19 mouse cellular contexts compared by ENCODE assay signal in the genomic region with DNA sequence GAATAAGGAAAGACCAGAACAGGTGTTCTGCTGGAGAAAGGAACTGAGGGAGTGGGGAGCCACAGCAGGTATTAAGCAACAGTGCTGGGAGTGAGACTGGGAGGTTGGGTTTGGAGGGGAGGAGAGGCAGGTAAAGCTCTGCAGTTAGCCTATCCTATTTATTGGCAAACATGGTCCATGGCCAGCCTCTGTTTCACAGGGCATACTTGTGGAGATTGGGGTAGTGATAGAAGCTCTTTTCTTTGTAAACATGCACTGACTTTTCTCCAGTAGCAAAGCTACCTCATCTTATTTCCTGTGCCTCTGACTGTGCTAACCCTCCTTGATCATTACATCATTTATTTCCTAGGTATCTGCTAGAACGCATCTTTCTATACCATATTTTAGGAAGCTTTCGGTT.
DNase-seq lines count a peak whose midpoint lies in the region; ATAC-seq and TF ChIP-seq lines count a peak whose summit lies in the region.
"Had no signal": no experiment of that assay in that cellular context is flagged by ENCODE, and none has a peak within 500 bp of the region (broad histone marks: within the 10 kb centered on the region; RNA-seq: fewer than 3 reads in every experiment).

No protein-coding gene starts in this region.

- no peak for ATAC-seq in midbrain, embryonic 11.5 days (ENCODE audit: low FRiP score)
- no peak for ATAC-seq in midbrain, postnatal 0 days (ENCODE audit: low FRiP score)
- peak; percentile 56 for ATAC-seq in erythroblast, adult 5-6 weeks (replicated peaks; ENCODE audit: low FRiP score, poor library complexity, severe bottlenecking)
- peak; percentile 62 for ATAC-seq in liver, embryonic 15.5 days (ENCODE audit: insufficient read depth)
- ATAC-seq: forebrain, embryonic 13.5 days; forebrain, postnatal 0 days had no signal

- WGBS in midbrain, embryonic 11.5 days: 92% methylated on average over 2 of the region's 2 CpGs
- WGBS in midbrain, postnatal 0 days: 89% methylated on average over 2 of the region's 2 CpGs
- WGBS in liver, embryonic 15.5 days (ENCODE audit: insufficient replicate concordance): 81% methylated on average over 2 of the region's 2 CpGs

- H3K27ac ChIP-seq in midbrain, embryonic 11.5 days (ENCODE audit: low read depth, low read length): no peak overlapping the region
- H3K27ac ChIP-seq in midbrain, postnatal 0 days (ENCODE audit: low read depth, low read length): no peak overlapping the region
- peak overlapping the region; percentile 84 for H3K27ac ChIP-seq in liver, embryonic 15.5 days (replicated peaks)
- H3K27ac ChIP-seq: embryonic facial prominence, embryonic 15.5 days; forebrain, embryonic 13.5 days; hindbrain, embryonic 10.5 days; hindbrain, embryonic 14.5 days had no signal

- no peaks in the 10 kb centered on the region for H3K36me3 ChIP-seq in midbrain, embryonic 11.5 days (ENCODE audit: control insufficient read depth, insufficient read depth, low read length)
- no peaks in the 10 kb centered on the region for H3K36me3 ChIP-seq in midbrain, postnatal 0 days (ENCODE audit: insufficient read depth, low read length)
- H3K36me3 ChIP-seq in liver, embryonic 15.5 days (replicated peaks): no peaks in the 10 kb centered on the region
- H3K36me3 ChIP-seq: embryonic facial prominence, embryonic 15.5 days; heart, embryonic 12.5 days; hindbrain, embryonic 10.5 days had no signal

- no peak for TF ChIP-seq CTCF in midbrain, postnatal 0 days (IDR thresholded peaks at IDR 0.05)

- no peak overlapping the region for H3K4me3 ChIP-seq in midbrain, embryonic 11.5 days (ENCODE audit: low read depth, low read length)
- H3K4me3 ChIP-seq in midbrain, postnatal 0 days (ENCODE audit: low read depth, low read length): no peak overlapping the region
- H3K4me3 ChIP-seq in liver, embryonic 15.5 days (replicated peaks): no peak overlapping the region
- H3K4me3 ChIP-seq: embryonic facial prominence, embryonic 15.5 days; forebrain, embryonic 13.5 days; heart, embryonic 12.5 days; hindbrain, embryonic 10.5 days had no signal

- no peak overlapping the region for H3K9ac ChIP-seq in midbrain, embryonic 11.5 days (ENCODE audit: low read length)
- H3K9ac ChIP-seq in midbrain, postnatal 0 days (replicated peaks; ENCODE audit: low read length, poor library complexity, severe bottlenecking): no peak overlapping the region
- no peak overlapping the region for H3K9ac ChIP-seq in liver, embryonic 15.5 days
- H3K9ac ChIP-seq: embryonic facial prominence, embryonic 15.5 days; forebrain, embryonic 13.5 days; forebrain, postnatal 0 days; heart, embryonic 12.5 days; hindbrain, embryonic 14.5 days had no signal

- peak; percentile 19 for DNase-seq in midbrain, embryonic 11.5 days (ENCODE audit: low spot score, missing footprints)
- DNase-seq in midbrain, postnatal 0 days (ENCODE audit: low spot score): no peak
- DNase-seq in left cerebral cortex, adult 11 months (ENCODE audit: low spot score): no peak
- DNase-seq in lung, postnatal 36 days: no peak
- DNase-seq in cerebellum, postnatal 4 days (ENCODE audit: low spot score in 2 of 2): no peak
- DNase-seq: adrenal gland, postnatal 14 days; cerebellum, adult 11-12 months; cerebellum, adult 9-10 months; cerebellum, postnatal 36 days; embryo, embryonic 11 days; forebrain, postnatal 0 days; gastrocnemius, postnatal 25 days had no signal

- no peak overlapping the region for H3K4me2 ChIP-seq in midbrain, embryonic 11.5 days
- H3K4me2 ChIP-seq in midbrain, postnatal 0 days (ENCODE audit: low read depth, low read length, poor library complexity, severe bottlenecking): no peak overlapping the region
- H3K4me2 ChIP-seq in liver, embryonic 15.5 days: peak overlapping the region; percentile 18; the same call in 1 of the 2 replicates
- H3K4me2 ChIP-seq: embryonic facial prominence, embryonic 15.5 days; forebrain, embryonic 13.5 days; heart, embryonic 12.5 days; hindbrain, embryonic 14.5 days had no signal

- H3K4me1 ChIP-seq in midbrain, embryonic 11.5 days (ENCODE audit: control insufficient read depth, insufficient read depth, low read length): no peaks in the 10 kb centered on the region
- H3K4me1 ChIP-seq in midbrain, postnatal 0 days (ENCODE audit: insufficient read depth, low read length): no peaks in the 10 kb centered on the region
- peaks cover 17% of the 10 kb centered on the region for H3K4me1 ChIP-seq in liver, embryonic 15.5 days (replicated peaks)
- H3K4me1 ChIP-seq: embryonic facial prominence, embryonic 15.5 days; forebrain, embryonic 13.5 days; heart, embryonic 12.5 days; hindbrain, embryonic 10.5 days had no signal

- no peaks in the 10 kb centered on the region for H3K9me3 ChIP-seq in midbrain, embryonic 11.5 days (ENCODE audit: control insufficient read depth, low read length)
- no peaks in the 10 kb centered on the region for H3K9me3 ChIP-seq in midbrain, postnatal 0 days (ENCODE audit: low read length)
- no peaks in the 10 kb centered on the region for H3K9me3 ChIP-seq in liver, embryonic 15.5 days (replicated peaks)
- H3K9me3 ChIP-seq: embryonic facial prominence, embryonic 15.5 days; forebrain, embryonic 13.5 days; heart, embryonic 12.5 days; hindbrain, embryonic 10.5 days had no signal

- H3K27me3 ChIP-seq in midbrain, embryonic 11.5 days (ENCODE audit: control insufficient read depth, insufficient read depth, low read length): no peaks in the 10 kb centered on the region
- H3K27me3 ChIP-seq in midbrain, postnatal 0 days (ENCODE audit: insufficient read depth, low read length): no peaks in the 10 kb centered on the region
- no peaks in the 10 kb centered on the region for H3K27me3 ChIP-seq in liver, embryonic 15.5 days
- H3K27me3 ChIP-seq: embryonic facial prominence, embryonic 15.5 days; forebrain, embryonic 13.5 days; heart, embryonic 12.5 days had no signal

Comparison
In these comparisons a context has a peak if more than half of its experiments do, and no peak if none do; other contexts are left out.
1. ATAC-seq: peak in erythroblast, adult 5-6 weeks (single experiment) and liver, embryonic 15.5 days (single experiment); none in midbrain, embryonic 11.5 days (single experiment) and midbrain, postnatal 0 days (single experiment).